Mouse (Mus musculus): ENCODE measurements around the gene Vps29. TPM values are rescaled to one million over a fixed set of nuclear protein-coding genes. Genes with fewer than 3 reads are reported as not detected.
A peak's percentile ranks its signal among the peaks of the same experiment; 100 is the strongest.

The Vps29 gene
- polyA plus RNA-seq, 1 experiment from 2014 or later: 211 TPM

DNA sequence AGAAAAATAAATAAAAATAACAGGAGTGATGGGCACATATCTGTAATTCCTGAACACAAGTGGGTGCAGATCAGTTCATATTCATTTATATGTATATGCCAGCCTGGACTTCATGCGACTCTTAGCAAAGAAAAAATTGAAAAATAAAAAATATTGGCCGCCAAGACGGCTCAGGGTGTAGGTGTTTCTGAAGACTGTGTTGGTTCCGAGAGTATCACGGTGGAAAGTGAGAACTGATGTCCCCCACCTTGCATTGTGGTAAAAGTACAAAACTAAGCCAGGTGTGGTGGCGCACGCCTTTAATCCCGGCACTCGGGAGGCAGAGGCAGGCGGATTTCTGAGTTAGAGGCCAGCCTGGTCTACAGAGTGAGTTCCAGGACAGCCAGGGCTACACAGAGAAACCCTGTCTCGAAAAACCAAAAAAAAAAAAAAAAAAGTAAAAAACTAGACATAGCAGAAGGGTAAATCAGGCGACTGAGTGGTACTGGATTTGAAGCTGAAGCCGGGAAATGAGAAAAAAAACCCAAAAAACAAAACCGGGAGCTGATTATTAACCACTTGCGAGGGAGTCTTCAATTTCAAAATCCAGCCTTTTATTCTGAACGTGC lies 37.1 kb downstream of the Vps29 start:
- Histone ChIP-seq H3K9me3 (ENCODE audit: control insufficient read depth, low read length) (no peaks in the 10 kb centered on the region), H3K9ac (ENCODE audit: low read length) (peak overlapping the region; percentile 82; the same call in 1 of the 2 replicates), H3K4me1 (ENCODE audit: control insufficient read depth, insufficient read depth, low read length) (peaks cover 6% of the 10 kb centered on the region), H3K4me3 (ENCODE audit: low read depth, low read length) (peak overlapping the region; percentile 79; the same call in 1 of the 2 replicates), H3K27me3 (ENCODE audit: control insufficient read depth, insufficient read depth, low read length) (no peaks in the 10 kb centered on the region), H3K36me3 (ENCODE audit: control insufficient read depth, insufficient read depth, low read length) (no peaks in the 10 kb centered on the region), H3K4me2 (peak overlapping the region; percentile 24; the same call in 1 of the 2 replicates), H3K27ac (ENCODE audit: low read depth, low read length) (no peak overlapping the region)
- 56% methylated on average over 15 of the region's 16 CpGs for WGBS
- DNase-seq (ENCODE audit: low spot score, missing footprints): peak; percentile 82
- peak; percentile 30; the same call in 1 of the 2 replicates for ATAC-seq (ENCODE audit: low FRiP score)

DNA sequence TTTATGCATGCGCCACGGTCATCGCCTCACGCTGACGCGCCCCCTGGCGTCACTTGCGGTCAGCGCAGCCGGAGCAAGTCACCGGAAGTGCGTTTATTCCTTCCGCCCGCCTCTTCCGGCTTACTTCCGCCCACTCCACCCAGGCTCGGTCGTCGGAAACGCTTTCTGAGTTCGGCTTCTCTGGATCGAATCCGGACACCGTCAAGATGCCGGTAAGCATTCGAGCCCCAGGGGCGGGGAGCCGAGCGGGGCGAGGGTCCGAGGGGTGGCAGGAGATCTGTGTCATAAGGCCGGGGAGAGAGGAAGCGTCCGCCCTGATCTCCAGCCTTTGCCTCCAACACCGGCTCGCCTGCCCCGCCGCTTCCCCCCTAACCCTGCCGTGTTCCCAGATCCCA lies 37.6 kb downstream of the Vps29 start, which contains the start of gene Arpc3:
Arpc3 (plus strand) TSS at position 93 of the 395 bp plus-strand sequence.
- H3K9ac ChIP-seq (ENCODE audit: low read length): peak within 1 kb of the TSS; percentile 82
- peak within 1 kb of the TSS; percentile 79 for H3K4me3 ChIP-seq (ENCODE audit: low read depth, low read length)
- H3K9me3 ChIP-seq (ENCODE audit: control insufficient read depth, low read length): no peaks in the 10 kb centered on the region
- ATAC-seq (ENCODE audit: low FRiP score) (peak; percentile 82), DNase-seq (ENCODE audit: low spot score, missing footprints) (peak; percentile 100)
- no peak within 1 kb of the TSS for H3K27ac ChIP-seq (ENCODE audit: low read depth, low read length)
- H3K36me3 ChIP-seq (ENCODE audit: control insufficient read depth, insufficient read depth, low read length): peaks cover 1% of the 10 kb centered on the region; the same call in 1 of the 2 replicates
- H3K4me2 ChIP-seq: peak within 1 kb of the TSS; percentile 77
- under 1% methylated on average over 39 of the region's 39 CpGs for WGBS
- no peaks in the 10 kb centered on the region for H3K27me3 ChIP-seq (ENCODE audit: control insufficient read depth, insufficient read depth, low read length)
- H3K4me1 ChIP-seq (ENCODE audit: control insufficient read depth, insufficient read depth, low read length): peaks cover 6% of the 10 kb centered on the region

DNA sequence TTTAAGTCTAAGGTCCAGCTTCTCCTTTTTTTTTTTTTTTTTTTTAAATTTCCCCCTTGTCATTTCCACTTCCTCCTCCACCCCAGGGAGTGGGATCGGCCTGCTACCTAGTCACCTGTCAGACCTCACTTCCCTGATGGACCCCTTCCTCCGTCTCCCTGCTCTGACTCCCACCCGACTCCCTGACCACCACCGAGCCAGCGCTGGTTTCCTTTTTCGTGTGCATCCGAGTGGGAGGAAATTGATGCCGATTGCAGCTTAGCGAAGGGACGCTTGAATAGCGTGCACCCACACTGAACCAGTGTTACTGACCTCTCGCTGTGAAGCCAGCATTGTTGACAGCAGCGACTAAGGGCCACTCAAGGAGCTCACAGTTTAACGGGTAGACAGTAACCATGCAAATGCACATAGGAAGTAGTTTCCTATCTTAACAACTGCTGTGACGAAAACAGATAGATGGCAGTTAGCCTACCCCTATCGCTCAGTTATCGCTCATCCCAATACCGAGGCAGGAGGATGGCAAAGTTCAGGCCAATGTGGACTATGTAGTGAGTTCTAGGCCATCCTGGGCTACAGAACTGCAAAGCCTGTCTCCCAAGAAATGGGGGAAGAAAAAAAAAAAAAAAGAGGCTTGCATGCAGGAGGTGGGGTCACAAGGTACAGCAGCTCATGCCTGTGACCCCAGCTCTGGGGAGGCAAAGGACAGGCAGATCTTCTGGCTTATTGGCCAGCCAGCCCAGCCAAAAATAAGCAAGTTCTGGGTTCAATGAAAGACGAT lies 38.2 kb downstream of the Vps29 start:
- Histone ChIP-seq H3K27me3 (ENCODE audit: control insufficient read depth, insufficient read depth, low read length) (no peaks in the 10 kb centered on the region), H3K9ac (ENCODE audit: low read length) (peak overlapping the region; percentile 82), H3K4me3 (ENCODE audit: low read depth, low read length) (peak overlapping the region; percentile 79), H3K36me3 (ENCODE audit: control insufficient read depth, insufficient read depth, low read length) (peaks cover 2% of the 10 kb centered on the region; the same call in 1 of the 2 replicates), H3K9me3 (ENCODE audit: control insufficient read depth, low read length) (no peaks in the 10 kb centered on the region), H3K4me2 (peak overlapping the region; percentile 77), H3K27ac (ENCODE audit: low read depth, low read length) (no peak overlapping the region), H3K4me1 (ENCODE audit: control insufficient read depth, insufficient read depth, low read length) (peaks cover 6% of the 10 kb centered on the region)
- 0 out of 2 replicates have a peak, but pooled peaks have one; percentile 30 for ATAC-seq (ENCODE audit: low FRiP score)
- no peak for DNase-seq (ENCODE audit: low spot score, missing footprints)
- 17% methylated on average over 19 of the region's 19 CpGs for WGBS

DNA sequence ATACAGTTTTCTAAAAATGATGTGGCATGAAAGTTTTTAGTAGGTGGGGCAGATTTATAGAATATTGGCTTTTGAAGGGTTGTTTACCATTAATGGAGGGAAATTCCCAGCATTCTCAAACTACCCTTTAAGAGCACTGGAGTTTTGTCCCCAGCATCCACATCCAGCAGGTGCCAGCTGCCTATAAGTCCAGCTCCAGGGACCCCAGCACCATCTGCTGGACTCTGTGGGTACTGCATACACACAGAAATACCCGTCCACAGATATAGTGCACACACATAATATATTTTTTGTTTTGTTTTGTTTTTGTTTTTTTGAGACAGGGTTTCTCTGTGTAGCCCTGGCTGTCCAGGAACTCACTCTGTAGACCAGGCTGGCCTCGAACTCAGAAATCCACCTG lies 39.7 kb downstream of the Vps29 start:
- WGBS: 54% methylated on average over 2 of the region's 2 CpGs
- peaks cover 6% of the 10 kb centered on the region for H3K4me1 ChIP-seq (ENCODE audit: control insufficient read depth, insufficient read depth, low read length)
- no peak overlapping the region for H3K4me2 ChIP-seq
- no peak overlapping the region for H3K9ac ChIP-seq (ENCODE audit: low read length)
- no peak overlapping the region for H3K27ac ChIP-seq (ENCODE audit: low read depth, low read length)
- no peak for ATAC-seq (ENCODE audit: low FRiP score)
- peaks cover 2% of the 10 kb centered on the region; the same call in 1 of the 2 replicates for H3K36me3 ChIP-seq (ENCODE audit: control insufficient read depth, insufficient read depth, low read length)
- H3K4me3 ChIP-seq (ENCODE audit: low read depth, low read length): no peak overlapping the region
- no peaks in the 10 kb centered on the region for H3K9me3 ChIP-seq (ENCODE audit: control insufficient read depth, low read length)
- peak; percentile 98 for DNase-seq (ENCODE audit: low spot score, missing footprints)
- no peaks in the 10 kb centered on the region for H3K27me3 ChIP-seq (ENCODE audit: control insufficient read depth, insufficient read depth, low read length)

DNA sequence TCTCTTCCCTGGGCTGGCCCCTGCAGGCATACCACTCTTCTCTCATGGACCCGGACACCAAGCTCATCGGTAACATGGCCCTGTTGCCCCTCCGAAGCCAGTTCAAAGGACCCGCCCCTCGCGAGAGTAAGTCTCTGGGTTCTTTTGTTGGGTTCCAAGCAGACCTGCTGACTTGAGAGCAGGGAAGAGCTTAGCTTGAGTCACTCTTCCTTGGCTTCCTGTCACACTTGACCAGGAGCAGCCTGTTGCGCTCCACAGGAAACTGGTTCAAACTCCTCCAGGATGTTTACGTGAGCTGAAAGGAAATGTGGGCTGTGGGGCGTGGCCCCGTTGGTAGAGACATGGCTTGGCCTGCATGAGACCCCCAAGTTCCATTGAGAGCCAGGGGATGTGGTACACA lies 42.6 kb downstream of the Vps29 start:
- peaks cover 2% of the 10 kb centered on the region; the same call in 1 of the 2 replicates for H3K36me3 ChIP-seq (ENCODE audit: control insufficient read depth, insufficient read depth, low read length)
- ATAC-seq (ENCODE audit: low FRiP score) (no peak), DNase-seq (ENCODE audit: low spot score, missing footprints) (no peak)
- H3K4me2 ChIP-seq: no peak overlapping the region
- H3K9me3 ChIP-seq (ENCODE audit: control insufficient read depth, low read length): no peaks in the 10 kb centered on the region
- H3K27me3 ChIP-seq (ENCODE audit: control insufficient read depth, insufficient read depth, low read length): no peaks in the 10 kb centered on the region
- H3K9ac ChIP-seq (ENCODE audit: low read length): no peak overlapping the region
- peaks cover 6% of the 10 kb centered on the region for H3K4me1 ChIP-seq (ENCODE audit: control insufficient read depth, insufficient read depth, low read length)
- WGBS: 89% methylated on average over 10 of the region's 10 CpGs
- H3K27ac ChIP-seq (ENCODE audit: low read depth, low read length): no peak overlapping the region
- H3K4me3 ChIP-seq (ENCODE audit: low read depth, low read length): no peak overlapping the region

DNA sequence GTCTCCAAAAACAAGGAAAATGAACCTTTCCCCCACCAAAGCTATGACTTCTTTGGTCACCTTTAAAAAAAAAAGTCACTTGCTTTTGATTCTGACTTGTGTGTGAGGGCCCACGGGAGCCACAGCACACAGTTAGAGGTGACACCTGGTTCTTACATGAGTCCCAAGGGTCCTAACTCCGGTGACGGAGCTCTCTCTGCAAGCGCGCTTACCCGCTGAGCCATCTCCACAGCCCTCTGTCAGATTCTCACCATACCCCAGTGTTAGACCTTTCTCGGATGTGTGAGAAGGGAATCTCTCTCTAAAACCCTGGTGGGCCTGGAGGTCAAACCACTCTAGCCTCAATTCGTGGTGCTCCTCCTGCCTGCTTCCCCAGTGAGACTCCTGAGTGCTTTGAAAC lies 43.3 kb downstream of the Vps29 start:
- no peak for DNase-seq (ENCODE audit: low spot score, missing footprints)
- Histone ChIP-seq H3K9me3 (ENCODE audit: control insufficient read depth, low read length) (no peaks in the 10 kb centered on the region), H3K9ac (ENCODE audit: low read length) (no peak overlapping the region), H3K4me2 (no peak overlapping the region), H3K4me1 (ENCODE audit: control insufficient read depth, insufficient read depth, low read length) (peaks cover 3% of the 10 kb centered on the region), H3K36me3 (ENCODE audit: control insufficient read depth, insufficient read depth, low read length) (peaks cover 2% of the 10 kb centered on the region; the same call in 1 of the 2 replicates), H3K4me3 (ENCODE audit: low read depth, low read length) (no peak overlapping the region), H3K27ac (ENCODE audit: low read depth, low read length) (no peak overlapping the region), H3K27me3 (ENCODE audit: control insufficient read depth, insufficient read depth, low read length) (no peaks in the 10 kb centered on the region)
- ATAC-seq (ENCODE audit: low FRiP score): no peak
- 95% methylated on average over 8 of the region's 8 CpGs for WGBS

DNA sequence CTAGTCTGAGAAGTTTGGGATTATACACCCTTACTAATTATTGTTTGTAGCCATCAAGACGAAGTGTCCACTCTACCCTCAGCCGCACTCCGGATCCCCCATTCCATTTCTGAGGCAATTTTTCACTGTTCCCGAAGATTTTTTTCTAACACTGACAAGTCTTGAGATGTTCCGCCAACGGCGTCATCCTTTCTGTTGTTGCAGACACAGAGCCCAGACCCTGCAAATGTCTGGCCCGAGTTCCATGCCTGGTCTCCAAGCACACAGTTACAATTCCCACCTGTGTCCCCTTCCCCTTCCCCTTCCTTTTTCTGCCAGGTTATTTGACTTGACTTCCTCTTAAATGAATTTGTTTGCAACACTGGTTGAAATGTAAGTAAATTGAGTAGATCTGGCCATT lies 45.7 kb downstream of the Vps29 start:
- no peaks in the 10 kb centered on the region for H3K27me3 ChIP-seq (ENCODE audit: control insufficient read depth, insufficient read depth, low read length)
- no peak for DNase-seq (ENCODE audit: low spot score, missing footprints)
- H3K9ac ChIP-seq (ENCODE audit: low read length): no peak overlapping the region
- no peak overlapping the region for H3K27ac ChIP-seq (ENCODE audit: low read depth, low read length)
- no peaks in the 10 kb centered on the region for H3K4me1 ChIP-seq (ENCODE audit: control insufficient read depth, insufficient read depth, low read length)
- H3K4me3 ChIP-seq (ENCODE audit: low read depth, low read length): no peak overlapping the region
- no peak overlapping the region for H3K4me2 ChIP-seq
- WGBS: 91% methylated on average over 8 of the region's 8 CpGs
- H3K9me3 ChIP-seq (ENCODE audit: control insufficient read depth, low read length): no peaks in the 10 kb centered on the region
- no peak for ATAC-seq (ENCODE audit: low FRiP score)
- H3K36me3 ChIP-seq (ENCODE audit: control insufficient read depth, insufficient read depth, low read length): peaks cover 8% of the 10 kb centered on the region

DNA sequence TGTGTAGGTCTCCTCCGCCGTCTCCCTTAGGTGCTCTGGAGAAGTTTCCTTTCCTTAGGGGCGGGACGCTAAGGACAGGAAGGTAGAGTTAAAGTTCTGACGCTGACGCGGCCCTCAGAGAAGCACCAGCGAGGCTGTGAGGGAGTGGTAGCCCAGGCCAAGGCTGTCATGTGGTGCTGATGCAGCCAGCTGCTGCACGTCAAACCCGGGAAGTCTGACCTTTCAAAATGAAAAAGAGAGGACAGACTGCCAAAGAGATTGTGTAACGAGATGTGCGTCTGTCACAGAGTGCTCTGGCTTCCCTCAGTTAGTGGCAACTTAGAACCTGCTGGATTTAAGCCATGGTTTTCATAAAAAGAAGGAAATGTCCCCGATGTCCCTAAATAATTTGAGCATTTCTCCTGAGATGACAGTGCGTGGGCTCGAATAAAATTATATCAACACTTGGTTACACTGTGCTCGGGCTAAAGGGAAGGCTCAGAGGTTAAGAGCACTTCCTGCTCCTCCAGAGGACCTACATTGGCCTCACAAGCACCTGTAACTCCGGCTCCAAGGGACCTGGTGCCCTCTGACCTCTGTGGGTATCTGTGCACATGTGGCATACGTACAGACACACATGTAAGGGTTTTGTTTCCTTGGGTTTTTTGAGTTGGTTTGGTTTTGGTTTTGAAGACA lies 46.6 kb downstream of the Vps29 start:
- Histone ChIP-seq H3K9ac (ENCODE audit: low read length) (no peak overlapping the region), H3K27me3 (ENCODE audit: control insufficient read depth, insufficient read depth, low read length) (no peaks in the 10 kb centered on the region), H3K4me2 (no peak overlapping the region), H3K4me3 (ENCODE audit: low read depth, low read length) (no peak overlapping the region), H3K27ac (ENCODE audit: low read depth, low read length) (no peak overlapping the region), H3K4me1 (ENCODE audit: control insufficient read depth, insufficient read depth, low read length) (no peaks in the 10 kb centered on the region), H3K36me3 (ENCODE audit: control insufficient read depth, insufficient read depth, low read length) (peaks cover 14% of the 10 kb centered on the region), H3K9me3 (ENCODE audit: control insufficient read depth, low read length) (no peaks in the 10 kb centered on the region)
- ATAC-seq (ENCODE audit: low FRiP score) (no peak), DNase-seq (ENCODE audit: low spot score, missing footprints) (no peak)
- 89% methylated on average over 18 of the region's 18 CpGs for WGBS

DNA sequence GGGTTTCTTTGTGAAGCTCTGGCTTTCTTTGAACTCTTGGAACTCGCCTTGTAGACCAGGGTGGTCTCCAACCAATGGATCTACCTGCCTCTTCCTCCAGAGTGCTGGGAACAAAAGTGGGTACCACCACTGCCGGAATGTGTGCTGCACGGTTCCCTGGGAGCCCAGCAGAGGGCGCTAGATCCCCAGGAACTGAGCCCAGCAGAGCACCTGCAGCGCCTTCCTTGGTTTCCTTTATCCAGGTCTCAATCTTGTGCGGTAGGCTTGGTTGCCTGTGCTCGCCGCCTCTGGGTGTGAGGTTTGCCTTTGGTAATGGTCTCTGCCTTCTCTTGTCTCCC lies 47.1 kb downstream of the Vps29 start:
- Histone ChIP-seq H3K36me3 (ENCODE audit: control insufficient read depth, insufficient read depth, low read length) (peaks cover 17% of the 10 kb centered on the region), H3K9me3 (ENCODE audit: control insufficient read depth, low read length) (no peaks in the 10 kb centered on the region), H3K4me3 (ENCODE audit: low read depth, low read length) (no peak overlapping the region), H3K27ac (ENCODE audit: low read depth, low read length) (no peak overlapping the region), H3K9ac (ENCODE audit: low read length) (no peak overlapping the region), H3K4me2 (no peak overlapping the region), H3K4me1 (ENCODE audit: control insufficient read depth, insufficient read depth, low read length) (no peaks in the 10 kb centered on the region), H3K27me3 (ENCODE audit: control insufficient read depth, insufficient read depth, low read length) (no peaks in the 10 kb centered on the region)
- WGBS: 17% methylated on average over 8 of the region's 8 CpGs
- ATAC-seq (ENCODE audit: low FRiP score) (no peak), DNase-seq (ENCODE audit: low spot score, missing footprints) (peak; percentile 95)
